Mouse (Mus musculus) embryo, embryonic 9.5 days (tissue): ENCODE measurements at regions not wholly inside any gene's neighbourhood (a gene's known extent, or its start where the extent isn't known, plus 50 kb on each side); places are given as distances from the start of the nearest gene placed in this dataset.
A peak's percentile ranks its signal among the peaks of the same experiment; 100 is the strongest.
"Not testable (repeated sequence)": the region's sequence is repeated elsewhere in the genome, so short reads cannot be mapped to it uniquely, and the experiment has no call there.

Source experiments
- DNase-seq: peaks from one replicate; pipeline ENCODE4 v3.0.0-alpha.2; 2017; ENCODE audit errors: extremely low spot score

GRCm38 (mm10) chr4:5590531-5590930 is 797.4 kb upstream of the Impad1 start:
- DNase-seq = peak; percentile 22

DNA sequence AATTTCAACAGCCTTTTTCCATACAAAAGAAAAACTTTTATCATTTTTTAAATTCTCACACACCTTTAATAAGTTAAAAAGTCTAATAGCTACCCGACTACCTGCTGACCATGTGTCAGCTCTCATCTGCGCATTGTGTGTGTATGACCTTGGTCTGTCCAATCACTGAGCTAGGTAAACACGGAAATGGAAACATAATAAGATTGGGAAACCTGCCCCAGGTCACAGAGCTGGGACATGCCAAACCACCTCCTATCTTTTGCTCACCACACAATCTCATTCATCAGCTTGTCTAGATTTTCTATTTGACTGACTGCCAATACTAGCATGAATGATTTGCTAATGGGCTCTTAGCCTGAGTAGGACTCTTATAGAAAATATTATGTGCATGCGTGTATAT is 794.3 kb upstream of the Impad1 start:
- no peak for DNase-seq

DNA sequence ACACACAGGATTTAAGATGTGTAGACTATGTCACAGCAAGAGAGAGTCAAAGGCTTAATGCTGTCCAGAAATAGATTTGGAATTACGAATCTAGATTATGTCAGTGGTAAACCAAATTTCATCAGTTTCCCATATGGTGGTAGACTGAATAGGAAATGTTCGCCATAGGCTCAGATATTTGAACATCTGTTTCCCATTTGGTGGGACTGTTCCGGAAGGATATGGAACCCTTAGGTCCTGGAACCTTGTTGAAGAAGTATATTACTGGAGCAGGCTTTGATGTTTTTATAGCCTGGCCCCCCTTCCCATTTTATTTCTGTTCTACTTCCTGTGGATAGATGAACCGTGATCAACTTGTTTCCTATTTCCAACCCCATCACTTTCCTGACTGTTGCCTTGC is 792.0 kb upstream of the Impad1 start:
- DNase-seq = no peak

- DNase-seq = no peak
These were observed 791.0 kb upstream of the Impad1 start for GRCm38 (mm10) chr4:5583989-5584677.

DNA sequence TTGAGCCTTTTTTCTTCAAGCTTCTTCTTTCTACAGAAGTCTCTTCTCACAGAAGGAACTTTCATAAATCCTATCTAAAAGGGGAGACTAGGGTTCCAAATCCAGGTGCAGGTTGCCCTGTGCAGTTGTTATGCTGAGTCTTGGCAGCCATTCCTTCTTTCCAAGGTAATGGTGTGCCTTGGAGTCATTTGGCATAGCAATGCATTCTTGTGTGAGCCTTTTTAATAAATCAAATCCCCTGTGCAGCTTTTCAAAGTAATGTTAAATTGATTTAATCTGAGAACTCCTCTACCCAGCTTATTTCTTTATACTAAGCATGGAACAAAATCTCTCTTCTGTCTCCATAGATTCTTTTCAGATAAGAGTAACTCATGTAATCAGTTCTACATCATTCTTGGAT is 774.9 kb upstream of the Impad1 start:
- no peak for DNase-seq

- no peak for DNase-seq
These were observed 767.0 kb upstream of the Impad1 start for GRCm38 (mm10) chr4:5560001-5560657.

GRCm38 (mm10) chr4:5540155-5540554 is 747.0 kb upstream of the Impad1 start:
- DNase-seq = no peak

GRCm38 (mm10) chr4:5530416-5530815 is 737.3 kb upstream of the Impad1 start:
- no peak for DNase-seq

GRCm38 (mm10) chr4:5518522-5518921 is 725.4 kb upstream of the Impad1 start:
- no peak for DNase-seq

DNA sequence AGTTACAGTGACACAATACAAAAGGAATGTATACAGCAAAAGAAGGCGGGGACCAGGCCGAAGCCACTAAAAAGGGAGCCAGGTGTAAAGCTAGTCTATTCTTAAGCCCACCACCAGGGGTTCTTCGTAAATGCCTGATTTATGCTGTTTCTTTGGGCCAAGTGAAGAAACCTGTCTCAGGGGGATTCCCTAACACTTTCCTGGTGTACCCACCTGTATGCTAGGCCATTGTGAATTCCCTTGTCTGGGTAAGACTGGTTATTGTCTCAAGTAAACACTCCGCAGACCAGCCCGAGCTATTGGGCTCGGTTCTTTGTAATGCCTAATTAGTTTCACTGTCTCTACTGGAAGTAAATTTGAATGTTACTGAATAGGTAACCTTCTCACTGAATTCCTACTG is 722.3 kb upstream of the Impad1 start:
- DNase-seq = not testable (repeated sequence)

- no peak for DNase-seq
These were observed 718.6 kb upstream of the Impad1 start for GRCm38 (mm10) chr4:5511743-5512142.

GRCm38 (mm10) chr4:5509398-5509797 is 716.2 kb upstream of the Impad1 start:
- DNase-seq = no peak

- DNase-seq = no peak
These were observed 701.9 kb upstream of the Impad1 start for GRCm38 (mm10) chr4:5495012-5495411.

- no peak for DNase-seq
These were observed 701.2 kb upstream of the Impad1 start for GRCm38 (mm10) chr4:5494072-5495000.

- DNase-seq = no peak
These were observed 693.6 kb upstream of the Impad1 start for GRCm38 (mm10) chr4:5486786-5487185.

DNA sequence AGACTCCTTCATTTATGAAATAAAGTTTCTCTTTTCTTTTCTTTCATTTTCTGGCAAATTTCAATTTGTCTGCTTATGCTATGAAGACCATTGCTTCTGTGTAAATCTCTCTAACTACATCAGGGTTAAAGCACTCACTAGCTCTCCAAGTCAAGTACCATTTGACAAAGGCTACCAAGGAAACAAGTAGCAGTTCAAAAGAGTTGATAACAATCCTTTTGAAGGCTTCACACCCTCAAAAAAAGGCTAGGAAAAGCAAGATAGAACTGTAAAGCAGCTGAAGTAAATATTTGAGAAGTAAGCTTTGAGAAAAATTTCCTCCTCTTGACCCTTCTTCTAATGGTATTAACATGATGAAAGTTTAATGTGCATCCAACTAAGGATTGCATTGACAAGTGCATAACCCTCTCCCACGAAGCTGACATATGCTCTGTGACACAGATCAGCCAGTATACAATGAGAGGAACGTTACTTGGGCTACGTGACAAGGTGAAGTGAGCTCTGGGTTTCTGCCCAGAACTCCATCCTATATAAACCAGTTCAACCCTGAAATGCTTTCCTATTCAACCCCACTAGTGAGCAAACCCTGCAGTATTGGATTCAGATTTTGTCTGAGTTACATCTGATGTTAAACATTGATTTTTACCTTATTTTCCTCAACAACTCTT is 678.9 kb upstream of the Impad1 start:
- DNase-seq = no peak

DNA sequence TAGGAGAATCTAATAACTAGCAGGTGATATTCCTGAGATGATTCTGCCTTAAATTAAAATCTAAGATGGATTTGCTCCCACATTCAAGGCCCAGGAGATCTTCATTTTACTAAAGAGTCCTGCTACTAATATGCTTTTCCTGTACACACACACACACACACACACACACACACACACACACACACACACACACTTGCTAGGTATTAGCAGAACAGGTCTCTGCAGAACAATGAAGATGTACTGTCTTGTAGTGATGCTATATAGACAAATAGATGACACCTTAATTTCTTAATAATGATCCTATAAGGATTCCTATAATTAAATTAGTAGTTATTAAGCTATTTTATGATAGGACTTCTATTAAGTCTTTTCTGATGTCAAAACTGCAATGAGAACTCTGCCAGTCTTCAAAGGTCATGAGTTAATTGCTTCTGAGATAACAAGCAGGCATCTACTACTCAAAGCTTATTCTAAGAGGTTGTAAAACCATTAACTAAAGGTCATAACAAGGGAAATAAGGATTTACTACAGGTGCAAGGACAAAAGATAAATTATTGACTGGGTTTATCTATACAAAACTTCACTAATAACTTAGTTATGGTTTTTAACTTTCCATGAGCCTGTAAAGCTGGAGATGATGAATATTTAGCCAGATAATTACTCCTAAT is 666.0 kb upstream of the Impad1 start:
- no peak for DNase-seq

DNA sequence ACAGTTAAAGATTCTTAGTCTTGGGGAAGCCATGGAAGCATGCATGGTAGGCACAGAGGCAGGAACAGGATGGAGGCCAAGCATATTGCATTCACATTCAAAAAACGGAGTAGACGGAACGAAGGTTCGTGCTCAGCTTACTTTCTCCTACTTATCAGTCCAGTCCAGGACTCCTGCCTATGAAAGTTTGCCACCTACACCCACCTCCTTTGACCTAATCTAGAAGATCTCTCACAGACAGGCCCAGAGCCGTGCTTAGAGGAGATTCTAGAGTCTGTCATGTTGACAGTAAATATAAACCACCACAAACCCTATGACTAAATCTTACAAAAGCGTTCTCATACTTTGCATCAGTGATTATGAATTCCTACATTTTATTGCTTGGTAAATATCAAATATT is 657.3 kb upstream of the Impad1 start:
- no peak for DNase-seq

DNA sequence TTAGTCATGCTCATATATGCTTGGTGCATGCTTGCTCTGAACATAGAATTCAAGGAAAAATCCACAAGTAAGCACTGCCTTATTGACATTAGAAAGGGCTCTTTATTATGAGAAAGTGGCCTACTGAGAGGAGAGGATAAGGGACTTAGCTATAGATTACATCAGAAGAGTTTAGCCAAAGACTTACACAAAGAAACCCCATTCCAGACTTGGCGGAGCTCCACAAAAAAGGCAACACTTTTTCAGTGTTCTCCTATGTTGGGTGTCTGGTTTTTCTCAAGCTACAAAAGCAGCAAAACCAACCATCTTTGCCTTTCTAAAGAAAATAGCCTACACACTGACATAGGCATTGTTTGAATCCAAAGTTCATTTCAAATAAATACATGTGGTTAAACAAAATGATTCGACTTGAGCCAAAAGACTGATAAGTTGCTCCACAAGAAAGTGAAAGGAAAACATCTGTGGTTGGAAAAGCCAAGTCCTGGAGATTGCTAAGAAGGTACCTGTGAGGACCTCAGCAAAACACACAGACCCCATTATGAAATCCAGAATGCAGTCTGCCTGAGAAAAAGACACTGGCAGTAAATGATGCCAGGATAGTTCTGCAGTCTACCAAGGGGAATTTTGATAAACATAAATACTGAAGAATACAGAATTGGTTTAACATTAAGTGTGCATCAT is 648.3 kb upstream of the Impad1 start:
- no peak for DNase-seq

DNA sequence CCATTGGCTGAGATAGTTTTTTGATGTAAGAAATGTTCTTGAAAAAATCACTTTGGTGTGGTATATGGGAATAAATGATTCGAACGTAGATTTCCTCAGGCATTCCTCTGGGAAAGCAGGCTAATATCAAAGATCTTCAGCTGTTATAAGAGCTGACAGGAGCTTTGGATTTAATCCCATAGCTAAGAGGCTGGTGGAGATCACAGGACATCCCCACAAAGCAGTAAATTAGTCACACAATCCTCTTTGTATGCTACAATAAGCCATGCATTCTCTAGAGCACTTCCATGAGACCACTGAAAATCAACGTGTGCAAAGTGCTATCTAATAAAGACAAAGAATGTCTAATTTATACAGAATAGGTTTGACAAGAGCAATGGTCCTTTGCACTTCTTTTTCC is 643.9 kb upstream of the Impad1 start:
- no peak for DNase-seq
